Mouse (Mus musculus): ENCODE measurements around the gene Gm12886.

The Gm12886 gene

GRCm38 (mm10) chr4:121422999-121423398 lies at the start of gene Gm12886:
Gene Gm12886, minus strand, starts transcription at chr4:121423099.
- DNase-seq (ENCODE audit: low spot score), result no peak

All from c-Kit-positive CD71-positive TER-119-positive erythroid progenitor cells, embryonic 14.5 days (primary cell).